Mouse (Mus musculus) lung, postnatal 0 days (tissue): Measurements from ENCODE around the gene Trcg1.

ENCODE experiments used
- CTCF ChIP-seq: IDR thresholded peaks from 2 replicates; pipeline ENCODE4 v1.5.1; 2016; ENCODE audit warnings: antibody characterized with exemption, mild to moderate bottlenecking
- EP300 ChIP-seq: IDR thresholded peaks from 2 replicates; pipeline ENCODE4 v1.6.1; 2016; ENCODE audit warnings: antibody characterized with exemption, mild to moderate bottlenecking, control low read depth

DNA sequence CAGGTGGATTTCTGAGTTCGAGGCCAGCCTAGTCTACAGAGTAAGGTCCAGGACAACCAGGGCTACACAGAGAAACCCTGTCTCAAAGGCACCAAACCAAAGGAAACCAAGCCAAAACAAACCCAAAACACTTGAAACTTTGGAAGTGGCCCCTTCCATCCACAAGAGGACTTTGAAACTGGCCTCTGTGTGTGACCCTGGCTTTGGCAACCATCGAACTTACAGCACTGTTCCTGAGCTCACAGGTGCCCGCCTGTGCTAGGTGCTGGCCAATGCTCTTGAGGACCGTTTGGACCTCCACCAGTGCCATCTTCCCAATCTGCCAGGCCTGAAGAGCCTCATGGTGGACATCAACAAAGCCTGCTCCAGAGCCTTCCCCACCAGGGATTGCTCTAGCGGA is 17.6 kb upstream of the Trcg1 start:
- TF ChIP-seq CTCF (no peak), EP300 (no peak)
